Mouse (Mus musculus): ENCODE results near the gene Yeats2. TPM values are rescaled to one million over a fixed set of nuclear protein-coding genes. Genes with fewer than 3 reads are reported as not detected.

Yeats2 gene
- polyA plus RNA-seq (2014; fragmentation: Nextera tagmentation; extraction: Ambion mirVana) = 17.6 and 26.6 TPM in 2 replicates

DNA sequence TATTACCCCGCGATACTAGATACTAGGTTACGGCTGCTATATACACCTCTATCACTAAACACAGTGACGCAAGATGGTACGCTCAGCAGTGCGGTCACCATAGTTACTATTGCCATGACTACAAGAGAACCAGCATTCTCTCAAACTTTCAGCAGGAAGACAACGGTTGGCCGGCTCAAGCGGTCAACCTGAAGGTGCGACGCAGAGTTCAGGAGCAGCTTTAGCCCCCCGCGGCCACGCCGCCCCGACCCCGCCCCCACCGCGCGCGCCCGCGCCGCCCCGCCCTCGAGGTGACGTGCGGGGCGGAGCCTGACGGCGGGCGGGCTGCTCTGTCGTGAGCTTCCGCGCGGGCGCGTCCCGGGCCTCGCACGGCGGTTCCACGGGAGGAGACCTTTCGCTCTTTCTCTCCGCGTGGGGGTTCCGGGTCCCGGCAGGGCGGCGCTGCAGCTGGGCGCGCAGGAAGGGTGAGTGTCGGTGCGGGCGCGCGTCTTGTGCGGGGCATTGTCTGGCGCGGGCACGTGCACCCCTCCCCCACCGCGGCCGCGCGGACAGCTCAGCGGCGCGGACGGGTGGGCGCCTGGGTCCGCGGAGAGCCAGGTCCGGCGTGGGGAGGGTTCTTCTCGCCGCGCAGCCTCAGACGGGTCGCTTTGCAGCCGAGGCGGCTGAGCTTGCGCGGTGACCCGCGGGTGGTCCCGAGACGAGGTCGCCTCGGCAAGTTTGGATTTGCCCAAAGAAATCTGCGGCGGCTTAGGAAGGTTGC is at the start of gene Yeats2:
Yeats2 (plus strand) TSS at position 292 of the 760 bp plus-strand sequence.
- Histone ChIP-seq H3K4me3 (replicated peaks; ENCODE audit: low read depth, low read length) (peak within 1 kb of the TSS; percentile 73), H3K27me3 (ENCODE audit: control insufficient read depth, insufficient read depth, low read length) (no peaks in the 10 kb centered on the region), H3K9ac (replicated peaks; ENCODE audit: low read length) (peak within 1 kb of the TSS; percentile 86), H3K4me2 (ENCODE audit: low read length) (peak within 1 kb of the TSS; percentile 75), H3K9me3 (ENCODE audit: control insufficient read depth, low read length) (no peaks in the 10 kb centered on the region), H3K4me1 (ENCODE audit: control insufficient read depth, insufficient read depth, low read length) (peaks cover 16% of the 10 kb centered on the region), H3K36me3 (ENCODE audit: control insufficient read depth, insufficient read depth, low read length) (peaks cover 4% of the 10 kb centered on the region; the same call in 1 of the 2 replicates), H3K27ac (replicated peaks; ENCODE audit: low read depth, low read length) (peak within 1 kb of the TSS; percentile 97)
- WGBS = under 1% methylated on average over 89 of the region's 92 CpGs
- peak; percentile 90 for DNase-seq
- peak; percentile 94 for ATAC-seq (ENCODE audit: low FRiP score, low TSS enrichment)

DNA sequence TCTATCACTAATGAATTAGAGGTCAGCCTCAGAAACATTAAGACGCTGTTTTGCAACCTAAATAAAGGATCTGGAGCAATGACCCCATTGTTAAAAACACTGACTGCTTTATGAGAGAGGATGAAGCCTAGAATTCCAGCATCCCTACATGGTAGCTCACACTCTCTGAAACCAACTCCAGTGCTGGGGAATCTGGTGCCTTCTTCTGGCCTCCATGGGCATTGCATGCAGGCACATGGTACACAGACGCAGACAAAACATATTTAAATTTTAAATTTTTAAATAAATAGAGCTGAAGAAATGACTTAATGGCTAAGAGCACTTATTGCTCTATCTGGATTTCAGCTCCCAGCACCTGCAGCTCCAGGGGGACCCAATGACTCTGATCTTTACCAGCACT is 44.9 kb upstream of the Yeats2 start:
- no peak overlapping the region for H3K27ac ChIP-seq (replicated peaks; ENCODE audit: low read depth, low read length)
- no peak overlapping the region for H3K9ac ChIP-seq (replicated peaks; ENCODE audit: low read length)
- H3K9me3 ChIP-seq (ENCODE audit: control insufficient read depth, low read length) = no peaks in the 10 kb centered on the region; the same call in 1 of the 2 replicates
- ATAC-seq (ENCODE audit: low FRiP score, low TSS enrichment) (no peak), DNase-seq (peak; percentile 12)
- no peaks in the 10 kb centered on the region for H3K27me3 ChIP-seq (ENCODE audit: control insufficient read depth, insufficient read depth, low read length)
- H3K36me3 ChIP-seq (ENCODE audit: control insufficient read depth, insufficient read depth, low read length) = no peaks in the 10 kb centered on the region
- no peak overlapping the region for H3K4me2 ChIP-seq (ENCODE audit: low read length)
- H3K4me3 ChIP-seq (replicated peaks; ENCODE audit: low read depth, low read length) = no peak overlapping the region
- WGBS = 75% methylated on average over 2 of the region's 2 CpGs
- H3K4me1 ChIP-seq (ENCODE audit: control insufficient read depth, insufficient read depth, low read length) = peaks cover 8% of the 10 kb centered on the region; the same call in 1 of the 2 replicates

GRCm38 (mm10) chr16:20097069-20097710 is 43.7 kb upstream of the Yeats2 start, which contains the start of gene Klhl24:
Gene Klhl24, plus strand, starts transcription at chr16:20097542.
- ATAC-seq (ENCODE audit: low FRiP score, low TSS enrichment) (peak; percentile 97), DNase-seq (peak; percentile 98)
- no peaks in the 10 kb centered on the region for H3K27me3 ChIP-seq (ENCODE audit: control insufficient read depth, insufficient read depth, low read length)
- peak within 1 kb of the TSS; percentile 99 for H3K9ac ChIP-seq (replicated peaks; ENCODE audit: low read length)
- H3K4me1 ChIP-seq (ENCODE audit: control insufficient read depth, insufficient read depth, low read length) = peaks cover 8% of the 10 kb centered on the region; the same call in 1 of the 2 replicates
- peak within 1 kb of the TSS; percentile 98 for H3K4me3 ChIP-seq (replicated peaks; ENCODE audit: low read depth, low read length)
- H3K4me2 ChIP-seq (ENCODE audit: low read length) = peak within 1 kb of the TSS; percentile 59
- peak within 1 kb of the TSS; percentile 99 for H3K27ac ChIP-seq (replicated peaks; ENCODE audit: low read depth, low read length)
- 1% methylated on average over 29 of the region's 29 CpGs for WGBS
- H3K9me3 ChIP-seq (ENCODE audit: control insufficient read depth, low read length) = no peaks in the 10 kb centered on the region; the same call in 1 of the 2 replicates
- H3K36me3 ChIP-seq (ENCODE audit: control insufficient read depth, insufficient read depth, low read length) = no peaks in the 10 kb centered on the region

DNA sequence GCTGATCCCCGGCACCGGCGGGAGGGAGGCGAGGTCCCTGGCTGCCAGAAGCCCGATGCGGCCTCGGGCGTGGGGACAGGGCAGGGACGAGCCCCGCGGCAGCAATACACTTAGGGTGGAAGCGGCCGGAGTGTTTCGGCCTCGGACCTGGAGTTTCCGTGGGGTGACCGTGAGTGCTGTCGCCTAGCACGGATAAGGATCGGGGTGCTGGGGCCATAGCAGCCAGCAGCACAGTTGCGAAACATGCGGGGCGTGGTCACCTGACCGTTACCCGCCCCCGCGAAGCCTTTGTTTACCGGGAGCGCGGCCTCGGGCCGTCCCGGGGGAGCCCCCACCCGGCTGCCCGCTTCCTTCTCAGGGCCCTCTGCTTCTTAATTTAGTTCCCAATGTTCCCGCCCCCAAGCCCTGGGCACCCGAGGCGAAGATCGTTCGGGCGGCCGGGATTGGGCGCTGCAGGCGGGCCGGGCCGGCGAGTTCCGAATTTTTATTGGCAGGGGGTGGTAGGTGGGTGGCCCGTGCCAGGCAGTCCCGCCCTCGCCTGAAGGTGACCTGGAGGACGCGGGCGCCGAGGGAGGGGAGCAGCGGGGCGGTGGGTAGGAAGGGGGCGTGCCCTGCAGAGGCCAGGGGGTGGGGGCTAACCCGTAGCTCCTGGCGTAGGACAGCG is 43.0 kb upstream of the Yeats2 start:
- peak; percentile 85 for ATAC-seq (ENCODE audit: low FRiP score, low TSS enrichment)
- H3K4me3 ChIP-seq (replicated peaks; ENCODE audit: low read depth, low read length) = peak overlapping the region; percentile 98
- DNase-seq = peak; percentile 89
- H3K36me3 ChIP-seq (ENCODE audit: control insufficient read depth, insufficient read depth, low read length) = peaks cover 5% of the 10 kb centered on the region; the same call in 1 of the 2 replicates
- peak overlapping the region; percentile 99 for H3K9ac ChIP-seq (replicated peaks; ENCODE audit: low read length)
- H3K4me1 ChIP-seq (ENCODE audit: control insufficient read depth, insufficient read depth, low read length) = peaks cover 8% of the 10 kb centered on the region; the same call in 1 of the 2 replicates
- peak overlapping the region; percentile 59 for H3K4me2 ChIP-seq (ENCODE audit: low read length)
- WGBS = under 1% methylated on average over 61 of the region's 61 CpGs
- peak overlapping the region; percentile 99 for H3K27ac ChIP-seq (replicated peaks; ENCODE audit: low read depth, low read length)
- peaks cover 5% of the 10 kb centered on the region for H3K9me3 ChIP-seq (ENCODE audit: control insufficient read depth, low read length)
- no peaks in the 10 kb centered on the region for H3K27me3 ChIP-seq (ENCODE audit: control insufficient read depth, insufficient read depth, low read length)

DNA sequence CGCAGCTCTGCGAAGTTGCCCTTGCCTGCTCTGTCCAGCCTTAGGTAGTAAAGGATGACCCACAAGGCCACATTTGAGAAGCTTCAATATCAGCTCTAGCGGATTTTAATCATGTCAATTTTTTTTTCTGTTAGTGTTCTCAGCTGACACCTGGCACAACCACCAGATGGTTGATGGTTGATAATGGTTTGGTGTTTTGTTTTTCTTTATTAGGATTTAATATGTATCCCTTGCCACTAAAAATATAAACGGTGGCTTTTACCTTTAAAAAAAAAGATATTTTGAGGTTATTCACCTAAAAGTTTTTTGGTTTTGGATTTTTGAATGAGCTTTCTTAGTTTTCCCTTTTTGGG is 42.5 kb upstream of the Yeats2 start:
- H3K4me2 ChIP-seq (ENCODE audit: low read length) = peak overlapping the region; percentile 59
- peak overlapping the region; percentile 99 for H3K27ac ChIP-seq (replicated peaks; ENCODE audit: low read depth, low read length)
- H3K9me3 ChIP-seq (ENCODE audit: control insufficient read depth, low read length) = peaks cover 7% of the 10 kb centered on the region
- H3K4me1 ChIP-seq (ENCODE audit: control insufficient read depth, insufficient read depth, low read length) = peaks cover 8% of the 10 kb centered on the region; the same call in 1 of the 2 replicates
- no peak for DNase-seq
- no peaks in the 10 kb centered on the region for H3K27me3 ChIP-seq (ENCODE audit: control insufficient read depth, insufficient read depth, low read length)
- peak overlapping the region; percentile 98 for H3K4me3 ChIP-seq (replicated peaks; ENCODE audit: low read depth, low read length)
- H3K9ac ChIP-seq (replicated peaks; ENCODE audit: low read length) = peak overlapping the region; percentile 99
- no peak for ATAC-seq (ENCODE audit: low FRiP score, low TSS enrichment)
- H3K36me3 ChIP-seq (ENCODE audit: control insufficient read depth, insufficient read depth, low read length) = peaks cover 9% of the 10 kb centered on the region
- 7% methylated on average over 4 of the region's 4 CpGs for WGBS

DNA sequence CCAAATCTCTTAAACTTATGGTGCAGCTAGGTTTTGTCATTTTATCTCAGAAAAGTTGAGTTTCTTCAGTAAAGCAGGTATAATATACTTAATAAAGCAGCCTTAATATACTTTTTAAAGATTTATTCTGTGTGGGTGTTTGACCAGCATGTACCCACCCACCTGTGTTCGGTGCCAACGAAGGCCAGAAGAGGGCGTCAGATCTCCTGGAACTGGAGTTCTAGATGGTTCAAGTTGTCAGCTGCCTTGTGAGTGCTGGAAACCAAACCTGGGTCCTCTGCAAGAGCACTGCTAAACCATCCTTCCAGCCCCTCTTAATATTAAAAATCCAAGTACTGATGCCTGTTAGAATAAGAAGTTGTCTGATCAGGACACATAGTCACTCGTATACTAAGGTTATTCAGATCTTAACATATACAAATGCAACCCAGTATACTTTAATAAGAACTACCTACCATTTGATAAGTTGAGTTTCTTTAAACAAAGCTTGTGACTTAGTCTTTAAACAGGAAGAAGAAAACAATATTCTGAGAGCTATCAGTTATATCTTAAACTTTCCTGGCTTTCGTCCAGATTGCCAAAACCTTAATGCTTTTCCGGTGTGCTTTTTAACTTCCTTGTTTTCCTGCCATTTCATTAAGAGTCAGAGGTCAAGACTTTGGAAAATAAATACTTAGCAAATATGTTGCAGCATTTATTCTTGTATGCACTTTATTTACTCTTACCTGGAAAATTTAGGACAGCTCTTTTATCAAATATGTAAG is 41.8 kb upstream of the Yeats2 start:
- H3K9me3 ChIP-seq (ENCODE audit: control insufficient read depth, low read length) = peaks cover 13% of the 10 kb centered on the region
- 95% methylated on average over 6 of the region's 6 CpGs for WGBS
- peak overlapping the region; percentile 59 for H3K4me2 ChIP-seq (ENCODE audit: low read length)
- peaks cover 16% of the 10 kb centered on the region for H3K36me3 ChIP-seq (ENCODE audit: control insufficient read depth, insufficient read depth, low read length)
- DNase-seq (no peak), ATAC-seq (ENCODE audit: low FRiP score, low TSS enrichment) (no peak)
- H3K27ac ChIP-seq (replicated peaks; ENCODE audit: low read depth, low read length) = no peak overlapping the region
- H3K27me3 ChIP-seq (ENCODE audit: control insufficient read depth, insufficient read depth, low read length) = no peaks in the 10 kb centered on the region
- 0 out of 2 replicates have a peak overlapping the region, but pooled peaks have one; percentile 98 for H3K4me3 ChIP-seq (replicated peaks; ENCODE audit: low read depth, low read length)
- H3K9ac ChIP-seq (replicated peaks; ENCODE audit: low read length) = no peak overlapping the region
- peaks cover 8% of the 10 kb centered on the region; the same call in 1 of the 2 replicates for H3K4me1 ChIP-seq (ENCODE audit: control insufficient read depth, insufficient read depth, low read length)

GRCm38 (mm10) chr16:20106996-20107395 is 33.9 kb upstream of the Yeats2 start:
- H3K4me2 ChIP-seq (ENCODE audit: low read length) = no peak overlapping the region
- peaks cover 17% of the 10 kb centered on the region for H3K9me3 ChIP-seq (ENCODE audit: control insufficient read depth, low read length)
- no peak overlapping the region for H3K9ac ChIP-seq (replicated peaks; ENCODE audit: low read length)
- H3K4me3 ChIP-seq (replicated peaks; ENCODE audit: low read depth, low read length) = no peak overlapping the region
- H3K4me1 ChIP-seq (ENCODE audit: control insufficient read depth, insufficient read depth, low read length) = 0 out of 2 replicates have a peak, but pooled peaks cover 3% of the 10 kb centered on the region
- DNase-seq (no peak), ATAC-seq (ENCODE audit: low FRiP score, low TSS enrichment) (no peak)
- WGBS = 95% methylated on average over 8 of the region's 8 CpGs
- H3K27me3 ChIP-seq (ENCODE audit: control insufficient read depth, insufficient read depth, low read length) = no peaks in the 10 kb centered on the region
- H3K27ac ChIP-seq (replicated peaks; ENCODE audit: low read depth, low read length) = no peak overlapping the region
- peaks cover 78% of the 10 kb centered on the region for H3K36me3 ChIP-seq (ENCODE audit: control insufficient read depth, insufficient read depth, low read length)

DNA sequence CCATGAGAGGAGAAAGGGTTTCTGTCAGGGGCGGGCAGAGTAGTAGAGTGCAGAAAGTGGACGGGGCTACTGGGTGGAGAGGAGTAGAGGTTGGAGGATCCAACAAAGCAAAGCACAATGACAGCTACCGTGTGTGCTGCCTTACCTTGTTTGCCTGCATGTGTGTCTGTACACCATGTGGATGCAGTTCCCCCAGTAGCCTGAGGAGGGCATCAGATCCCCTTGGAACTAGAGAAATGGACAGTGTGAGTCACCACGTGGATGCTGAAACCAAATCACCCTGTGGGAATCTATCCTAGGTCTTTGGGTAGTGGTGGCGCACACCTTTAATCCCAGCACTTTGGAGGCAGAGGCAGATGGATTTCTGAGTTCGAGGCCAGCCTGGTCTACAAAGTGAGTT is 31.9 kb upstream of the Yeats2 start:
- no peak for DNase-seq
- ATAC-seq (ENCODE audit: low FRiP score, low TSS enrichment) = no peak
- peaks cover 69% of the 10 kb centered on the region for H3K36me3 ChIP-seq (ENCODE audit: control insufficient read depth, insufficient read depth, low read length)
- WGBS = 94% methylated on average over 6 of the region's 6 CpGs
- peaks cover 3% of the 10 kb centered on the region for H3K9me3 ChIP-seq (ENCODE audit: control insufficient read depth, low read length)
- H3K27me3 ChIP-seq (ENCODE audit: control insufficient read depth, insufficient read depth, low read length) = no peaks in the 10 kb centered on the region
- H3K4me2 ChIP-seq (ENCODE audit: low read length) = no peak overlapping the region
- H3K4me1 ChIP-seq (ENCODE audit: control insufficient read depth, insufficient read depth, low read length) = 0 out of 2 replicates have a peak, but pooled peaks cover 5% of the 10 kb centered on the region
- no peak overlapping the region for H3K9ac ChIP-seq (replicated peaks; ENCODE audit: low read length)
- H3K4me3 ChIP-seq (replicated peaks; ENCODE audit: low read depth, low read length) = no peak overlapping the region
- H3K27ac ChIP-seq (replicated peaks; ENCODE audit: low read depth, low read length) = no peak overlapping the region

Measured in midbrain, embryonic 14.5 days (tissue).